Mouse (Mus musculus) forebrain, embryonic 11.5 days (tissue): ENCODE data around the gene Adam12. TPM values are rescaled to one million over a fixed set of nuclear protein-coding genes. Genes with fewer than 3 reads are reported as not detected.

Experiments used
- ATAC-seq: fragments of 200-750 bp; cut with Nextera tagmentation; replicated peaks from 2 replicates; pipeline ENCODE4 v1.8.0; 2017; ENCODE audit warnings: moderate TSS enrichment; ENCODE audit not compliant: low FRiP score
- DNase-seq: peaks from one replicate; pipeline ENCODE4 v3.0.0-alpha.2; 2017; ENCODE audit warnings: low spot score
- H3K27ac ChIP-seq: fragments of 300-500 bp; sonication (generic); 2 replicates; pipeline ENCODE4 v1.5.1; 2014; ENCODE audit warnings: low read depth, low read length
- H3K27me3 ChIP-seq: fragments of 300-500 bp; sonication (generic); 2 replicates; pipeline ENCODE4 v1.6.1; 2014; ENCODE audit warnings: mild to moderate bottlenecking, low read length, mixed read lengths; ENCODE audit not compliant: control insufficient read depth, insufficient read depth
- H3K36me3 ChIP-seq: fragments of 300-500 bp; sonication (generic); 2 replicates; pipeline ENCODE4 v1.6.1; 2014; ENCODE audit warnings: mild to moderate bottlenecking, low read length, moderate library complexity, mixed read lengths; ENCODE audit not compliant: control insufficient read depth, insufficient read depth
- H3K4me1 ChIP-seq: fragments of 300-500 bp; sonication (generic); replicated peaks from 2 replicates; pipeline ENCODE4 v1.6.1; 2014; ENCODE audit warnings: low read length, mixed read lengths; ENCODE audit not compliant: control insufficient read depth, insufficient read depth
- H3K4me2 ChIP-seq: fragments of 300-500 bp; sonication (generic); 2 replicates; pipeline ENCODE4 v1.6.1; 2014; ENCODE audit warnings: low read depth, mild to moderate bottlenecking, low read length, moderate library complexity, mixed read lengths; ENCODE audit not compliant: severe bottlenecking
- H3K4me3 ChIP-seq: fragments of 300-500 bp; sonication (generic); 2 replicates; pipeline ENCODE4 v1.5.1; 2014; ENCODE audit warnings: low read depth, low read length
- H3K9ac ChIP-seq: fragments of 300-500 bp; sonication (generic); 2 replicates; pipeline ENCODE4 v1.6.1; 2014; ENCODE audit warnings: low read length
- H3K9me3 ChIP-seq: fragments of 300-500 bp; sonication (generic); 2 replicates; pipeline ENCODE4 v1.6.1; 2016; ENCODE audit warnings: low read length, mixed read lengths; ENCODE audit not compliant: control insufficient read depth
- WGBS: fragments of 180-500 bp; shearing (Covaris S2); extraction: QIAGEN DNeasy Blood & Tissue Kit; methylation state at CpG from one replicate; pipeline ENCODE4 v1.1.7; 2014; 5-methylcytosine and 5-hydroxymethylcytosine counted together
- microRNA-seq: library from miRNA; unstranded; fragments of <30 nt; microRNA quantifications from one replicate; pipeline ENCODE4, GENCODE M21; 2016; ENCODE audit not compliant: insufficient number of aligned reads
- polyA plus RNA-seq: library from polyadenylated mRNA; unstranded; fragments of >200 nt; fragmentation: Nextera tagmentation; extraction: Ambion mirVana; gene quantifications from 2 replicates; pipeline ENCODE4 v1.2.1, GENCODE M21; 2014

Adam12 gene
- polyA plus RNA-seq, 1 experiment from 2014 or later = 1.6 TPM

DNA sequence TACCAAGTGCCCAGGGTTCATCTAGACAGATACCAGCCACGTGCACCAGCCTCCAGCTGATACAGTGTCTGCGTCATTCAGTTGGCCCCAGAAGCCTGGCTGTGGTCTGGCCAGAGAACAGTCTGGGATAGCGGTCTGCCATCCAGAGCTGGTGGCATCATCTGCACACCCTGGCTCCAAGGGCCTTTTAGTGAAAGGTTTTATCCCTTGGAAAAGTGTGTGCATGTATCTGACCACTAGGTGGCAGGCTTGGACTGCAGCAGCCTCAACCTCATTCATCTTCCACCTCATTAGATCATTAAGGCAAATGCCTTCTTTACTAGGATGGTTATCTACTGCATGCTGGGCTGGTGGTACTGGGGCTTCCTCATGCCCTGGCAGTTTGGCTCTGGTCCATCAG, 375.7 kb downstream of the Adam12 start:
- no peaks in the 10 kb centered on the region for H3K4me1 ChIP-seq
- peak; percentile 84 for DNase-seq
- H3K9me3 ChIP-seq = no peaks in the 10 kb centered on the region
- WGBS = 24% methylated on average over 3 of the region's 3 CpGs
- H3K9ac ChIP-seq = no peak overlapping the region
- H3K4me3 ChIP-seq = no peak overlapping the region
- H3K4me2 ChIP-seq = no peak overlapping the region
- H3K27ac ChIP-seq = no peak overlapping the region
- no peaks in the 10 kb centered on the region for H3K27me3 ChIP-seq
- H3K36me3 ChIP-seq = no peaks in the 10 kb centered on the region
- peak; percentile 73 for ATAC-seq

- H3K4me3 ChIP-seq = no peak overlapping the region
- H3K27me3 ChIP-seq = no peaks in the 10 kb centered on the region
- H3K4me2 ChIP-seq = no peak overlapping the region
- no peak for ATAC-seq
- no peaks in the 10 kb centered on the region for H3K36me3 ChIP-seq
- no peaks in the 10 kb centered on the region for H3K4me1 ChIP-seq
- H3K9me3 ChIP-seq = no peaks in the 10 kb centered on the region
- H3K9ac ChIP-seq = no peak overlapping the region
- DNase-seq = no peak
- H3K27ac ChIP-seq = no peak overlapping the region
Measured at GRCm38 (mm10) chr7:133850735-133851134, 381.2 kb downstream of the Adam12 start.

- Histone ChIP-seq H3K36me3 (no peaks in the 10 kb centered on the region), H3K27me3 (no peaks in the 10 kb centered on the region), H3K4me1 (no peaks in the 10 kb centered on the region), H3K4me2 (no peak overlapping the region), H3K4me3 (no peak overlapping the region), H3K27ac (no peak overlapping the region), H3K9me3 (no peaks in the 10 kb centered on the region), H3K9ac (no peak overlapping the region)
- 83% methylated on average over 2 of the region's 2 CpGs for WGBS
- ATAC-seq (no peak), DNase-seq (no peak)
Measured at GRCm38 (mm10) chr7:133848180-133848579, 383.8 kb downstream of the Adam12 start.

DNA sequence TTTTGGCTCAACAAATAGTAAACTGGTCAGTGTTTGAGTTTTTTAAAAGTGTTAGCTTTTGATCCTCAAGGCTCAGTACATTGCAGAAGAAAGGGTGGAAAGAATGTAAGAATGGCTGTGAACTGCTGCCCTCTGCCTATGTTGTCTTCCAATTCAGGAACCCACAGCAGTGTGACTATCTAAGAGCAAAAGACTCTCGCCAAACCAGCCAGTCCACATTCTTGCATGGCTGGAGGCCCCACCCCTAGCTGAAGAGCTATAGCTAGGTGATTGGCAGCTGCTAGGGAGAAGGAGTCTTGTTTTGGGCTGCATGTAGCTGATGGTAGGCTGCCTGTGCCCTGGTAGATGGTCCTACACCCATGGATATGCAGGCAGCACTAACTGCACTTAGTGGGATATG, 384.8 kb downstream of the Adam12 start:
- no peak overlapping the region for H3K4me3 ChIP-seq

DNA sequence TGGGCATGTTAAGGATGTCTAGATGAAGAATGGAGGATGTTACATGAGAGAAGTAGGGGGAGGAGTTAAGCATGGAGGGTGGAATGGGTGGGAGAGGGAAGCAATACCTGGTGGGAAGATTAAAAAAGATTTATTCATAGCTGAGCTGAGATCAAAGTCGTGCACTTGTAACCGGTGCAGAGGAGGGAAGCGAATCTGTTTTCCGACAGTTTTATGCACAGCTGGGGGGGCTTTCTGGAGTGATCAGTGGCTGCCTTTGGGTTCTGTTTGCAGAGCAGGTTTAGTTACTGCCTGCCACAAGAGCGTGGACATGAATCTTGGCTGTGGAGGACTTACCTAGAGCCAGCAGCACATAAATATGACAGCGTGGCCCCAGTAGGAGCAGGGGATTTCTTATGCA, 389.9 kb downstream of the Adam12 start:
- no peak for DNase-seq

More for the DNA sequence above, 384.8 kb downstream of the Adam12 start:
- Histone ChIP-seq H3K27ac (no peak overlapping the region), H3K36me3 (no peaks in the 10 kb centered on the region), H3K4me1 (no peaks in the 10 kb centered on the region), H3K9me3 (no peaks in the 10 kb centered on the region), H3K27me3 (no peaks in the 10 kb centered on the region), H3K4me2 (no peak overlapping the region), H3K9ac (no peak overlapping the region)
- 23% methylated on average over 1 of the region's 1 CpGs for WGBS
- no peak for DNase-seq
- ATAC-seq = no peak

DNA sequence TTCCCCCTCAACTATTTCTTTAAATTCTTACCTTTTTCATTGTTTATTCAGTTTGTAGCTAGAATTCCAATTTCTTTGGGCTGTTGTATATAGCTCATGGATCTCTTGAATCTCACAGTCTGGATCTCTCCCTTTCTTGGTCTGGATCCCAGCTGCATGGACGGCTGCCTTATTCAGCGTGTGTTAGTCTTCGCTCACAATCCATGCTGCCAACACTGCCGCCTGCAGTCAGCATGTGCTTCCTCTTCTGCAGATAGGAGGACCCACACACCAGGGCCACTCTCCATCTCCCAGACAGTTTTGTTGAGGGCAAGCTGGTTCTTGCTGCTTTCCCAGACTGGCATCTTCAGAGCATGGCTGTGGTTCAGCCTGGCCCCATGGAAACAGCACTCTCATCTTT, 392.4 kb downstream of the Adam12 start:
- no peak overlapping the region for H3K4me2 ChIP-seq
- 87% methylated on average over 4 of the region's 4 CpGs for whole genome bisulfite sequencing
- DNase-seq (no peak), ATAC-seq (no peak)
- H3K9me3 ChIP-seq = no peaks in the 10 kb centered on the region
- H3K36me3 ChIP-seq = no peaks in the 10 kb centered on the region
- no peak overlapping the region for H3K27ac ChIP-seq
- no peaks in the 10 kb centered on the region for H3K4me1 ChIP-seq
- no peaks in the 10 kb centered on the region for H3K27me3 ChIP-seq
- H3K4me3 ChIP-seq = no peak overlapping the region
- H3K9ac ChIP-seq = no peak overlapping the region

More for the DNA sequence above, 389.9 kb downstream of the Adam12 start:
- no peak for ATAC-seq
- no peaks in the 10 kb centered on the region for H3K27me3 ChIP-seq
- no peak overlapping the region for H3K27ac ChIP-seq
- H3K4me2 ChIP-seq = no peak overlapping the region
- no peak overlapping the region for H3K9ac ChIP-seq
- H3K9me3 ChIP-seq = no peaks in the 10 kb centered on the region
- no peaks in the 10 kb centered on the region for H3K4me1 ChIP-seq
- H3K4me3 ChIP-seq = no peak overlapping the region
- H3K36me3 ChIP-seq = no peaks in the 10 kb centered on the region
- 80% methylated on average over 6 of the region's 6 CpGs for WGBS

Small RNAs within 50 kb of the gene (microRNA-seq; reads per million reads assigned to microRNA genes)
- gene Gm23631 = not detected

Other genes starting within 250 kb of the Adam12 start
- gene D7Ertd443e, start 153.5 kb upstream of the Adam12 start, polyA plus RNA-seq = not detected in 2 replicates